Mouse (Mus musculus): ENCODE data around the gene Ebi3.

DNA sequence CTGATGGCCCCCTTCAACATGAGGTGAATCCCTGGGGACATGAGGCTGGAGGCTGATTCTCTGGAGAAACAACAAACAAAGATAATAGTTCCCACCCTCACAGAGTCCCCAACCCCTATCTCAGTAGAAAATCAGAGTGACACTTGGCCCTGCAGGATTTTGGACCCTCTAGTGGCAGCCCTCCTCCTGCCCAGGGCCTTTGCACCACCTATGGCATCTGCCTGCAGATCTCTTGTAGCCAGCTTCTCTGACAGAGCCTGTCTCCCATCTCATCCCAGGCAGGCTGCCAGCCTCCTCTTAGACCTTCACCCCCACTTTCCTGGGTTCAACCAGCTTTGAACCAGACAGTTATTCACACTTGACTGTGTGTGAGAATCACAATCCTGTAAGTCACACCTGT, 8.4 kb downstream of the Ebi3 start:
- TF ChIP-seq CTCF (IDR thresholded peaks at IDR 0.05; ENCODE audit: low read depth) (no peak), EP300 (optimal IDR thresholded peaks at IDR 0.05) (no peak)
